In genomic region chr12:70827901-70828271, GRCm38 (mm10) we compare ENCODE assay signal across 8 mouse cellular contexts. TPM values are rescaled to one million over a fixed set of nuclear protein-coding genes. Genes with fewer than 3 reads are reported as not detected.
DNase-seq lines count a peak whose midpoint lies in the region; ATAC-seq and TF ChIP-seq lines count a peak whose summit lies in the region.
"Had no signal": no experiment of that assay in that cellular context is flagged by ENCODE, and none has a peak within 500 bp of the region (broad histone marks: within the 10 kb centered on the region; RNA-seq: fewer than 3 reads in every experiment).

No protein-coding gene starts in this region.

- H3K36me3 ChIP-seq in heart, postnatal 0 days (replicated peaks; ENCODE audit: control insufficient read depth, insufficient read depth, low read length), result no peaks in the 10 kb centered on the region
- no peaks in the 10 kb centered on the region for H3K36me3 ChIP-seq in heart, embryonic 12.5 days
- no peaks in the 10 kb centered on the region for H3K36me3 ChIP-seq in neural tube, embryonic 11.5 days (ENCODE audit: control insufficient read depth, insufficient read depth, low read length)
- H3K36me3 ChIP-seq in limb, embryonic 12.5 days, result no peaks in the 10 kb centered on the region; the same call in 1 of the 2 replicates
- H3K36me3 ChIP-seq: liver, embryonic 13.5 days had no signal

- H3K9me3 ChIP-seq in heart, postnatal 0 days (replicated peaks; ENCODE audit: control insufficient read depth, low read length), result no peaks in the 10 kb centered on the region
- H3K9me3 ChIP-seq in heart, embryonic 12.5 days (replicated peaks), result no peaks in the 10 kb centered on the region
- no peaks in the 10 kb centered on the region for H3K9me3 ChIP-seq in neural tube, embryonic 11.5 days (ENCODE audit: control insufficient read depth, low read length)
- no peaks in the 10 kb centered on the region for H3K9me3 ChIP-seq in limb, embryonic 12.5 days
- H3K9me3 ChIP-seq: liver, embryonic 13.5 days had no signal

- no peak for TF ChIP-seq EP300 in heart, postnatal 0 days (IDR thresholded peaks at IDR 0.05; ENCODE audit: low read depth)

- DNase-seq in heart, postnatal 0 days (ENCODE audit: low spot score), result no peak
- DNase-seq in neural tube, embryonic 11.5 days (ENCODE audit: low spot score), result no peak
- DNase-seq in neural tube, embryonic 10.5 days (ENCODE audit: extremely low spot score, low spot score), result no peak
- no peak for DNase-seq in retina, embryonic 14.5 days (ENCODE audit: low spot score)
- DNase-seq in kidney, postnatal 10 days, result no peak
- DNase-seq: liver, embryonic 13.5 days had no signal

- H3K4me2 ChIP-seq in heart, postnatal 0 days (ENCODE audit: low read depth, low read length), result peak overlapping the region; percentile 90; the same call in 1 of the 2 replicates
- no peak overlapping the region for H3K4me2 ChIP-seq in heart, embryonic 12.5 days
- no peak overlapping the region; the same call in 1 of the 2 replicates for H3K4me2 ChIP-seq in neural tube, embryonic 11.5 days (ENCODE audit: low read depth)
- peak overlapping the region; percentile 63 for H3K4me2 ChIP-seq in limb, embryonic 12.5 days

- no peak overlapping the region for H3K27ac ChIP-seq in heart, postnatal 0 days (ENCODE audit: low read depth)
- H3K27ac ChIP-seq in heart, embryonic 12.5 days (ENCODE audit: poor library complexity, severe bottlenecking), result no peak overlapping the region
- H3K27ac ChIP-seq in neural tube, embryonic 11.5 days (ENCODE audit: low read depth, low read length), result no peak overlapping the region
- H3K27ac ChIP-seq in limb, embryonic 12.5 days, result peak overlapping the region; percentile 80
- H3K27ac ChIP-seq: liver, embryonic 13.5 days had no signal

- H3K4me3 ChIP-seq in heart, postnatal 0 days (ENCODE audit: low read depth, low read length), result peak overlapping the region; percentile 66
- H3K4me3 ChIP-seq in heart, embryonic 12.5 days, result no peak overlapping the region
- peak overlapping the region; percentile 60 for H3K4me3 ChIP-seq in neural tube, embryonic 11.5 days (ENCODE audit: low read depth, low read length)
- peak overlapping the region; percentile 84 for H3K4me3 ChIP-seq in limb, embryonic 12.5 days (replicated peaks)

- H3K27me3 ChIP-seq in heart, postnatal 0 days (ENCODE audit: control insufficient read depth, insufficient read depth, low read length), result no peaks in the 10 kb centered on the region
- no peaks in the 10 kb centered on the region for H3K27me3 ChIP-seq in heart, embryonic 12.5 days (replicated peaks)
- no peaks in the 10 kb centered on the region for H3K27me3 ChIP-seq in neural tube, embryonic 11.5 days (ENCODE audit: control insufficient read depth, insufficient read depth, low read length)
- no peaks in the 10 kb centered on the region for H3K27me3 ChIP-seq in limb, embryonic 12.5 days

- peaks cover 52% of the 10 kb centered on the region for H3K4me1 ChIP-seq in heart, postnatal 0 days (ENCODE audit: control insufficient read depth, insufficient read depth)
- H3K4me1 ChIP-seq in heart, embryonic 12.5 days (replicated peaks), result peaks cover 48% of the 10 kb centered on the region
- H3K4me1 ChIP-seq in neural tube, embryonic 11.5 days (ENCODE audit: control insufficient read depth, insufficient read depth, low read length), result peaks cover 13% of the 10 kb centered on the region
- peaks cover 46% of the 10 kb centered on the region for H3K4me1 ChIP-seq in limb, embryonic 12.5 days (replicated peaks)

- WGBS in heart, postnatal 0 days, result 74% methylated on average over 4 of the region's 4 CpGs
- WGBS in heart, embryonic 12.5 days, result 67% methylated on average over 4 of the region's 4 CpGs
- 51% methylated on average over 4 of the region's 4 CpGs for WGBS in neural tube, embryonic 11.5 days
- 17% methylated on average over 4 of the region's 4 CpGs for WGBS in limb, embryonic 12.5 days

- no peak overlapping the region for H3K9ac ChIP-seq in heart, postnatal 0 days (replicated peaks; ENCODE audit: low read depth, low read length)
- no peak overlapping the region for H3K9ac ChIP-seq in heart, embryonic 12.5 days
- no peak overlapping the region for H3K9ac ChIP-seq in neural tube, embryonic 11.5 days (ENCODE audit: low read length)
- H3K9ac ChIP-seq in limb, embryonic 12.5 days (replicated peaks), result 0 out of 2 replicates have a peak overlapping the region, but pooled peaks have one; percentile 13

- no peak for TF ChIP-seq CTCF in heart, postnatal 0 days (IDR thresholded peaks at IDR 0.05; ENCODE audit: low read depth)

- no peak for ATAC-seq in heart, postnatal 0 days (ENCODE audit: insufficient read depth, low read depth)
- no peak for ATAC-seq in heart, embryonic 12.5 days (ENCODE audit: insufficient number of reproducible peaks, low FRiP score)
- ATAC-seq in neural tube, embryonic 11.5 days (ENCODE audit: insufficient read depth, low FRiP score, low TSS enrichment), result no peak
- ATAC-seq in limb, embryonic 12.5 days (ENCODE audit: insufficient number of reproducible peaks, insufficient read depth, low FRiP score, low TSS enrichment, low read depth), result no peak

RNA-seq across cellular contexts. Expression of gene Frmd6, which starts 2.6 kb away (rescaled TPM):
- total RNA-seq in heart, postnatal 0 days (2014; rRNA removed; ENCODE audit: low replicate concordance), result 22.6 and 29.2 TPM in 2 replicates
- 17.4 and 17.9 TPM in 2 replicates for polyA plus RNA-seq in heart, postnatal 0 days (2015; fragmentation: Nextera tagmentation; extraction: Ambion mirVana)
- polyA plus RNA-seq in heart, embryonic 12.5 days (2016; fragmentation: Nextera tagmentation; extraction: Ambion mirVana), result 29.4 and 29.6 TPM in 2 replicates
- polyA plus RNA-seq in neural tube, embryonic 11.5 days (2014; fragmentation: Nextera tagmentation; extraction: Ambion mirVana), result 27.8 and 28.5 TPM in 2 replicates
- 75.1 and 75.2 TPM in 2 replicates for polyA plus RNA-seq in limb, embryonic 12.5 days (2016; fragmentation: Nextera tagmentation; extraction: Ambion mirVana)

Comparison
In these comparisons a context has a peak if more than half of its experiments do, and no peak if none do; other contexts are left out.
1. H3K4me2 ChIP-seq: peak in heart, postnatal 0 days (single experiment) and limb, embryonic 12.5 days (single experiment); none in heart, embryonic 12.5 days (single experiment) and neural tube, embryonic 11.5 days (single experiment).